Mouse (Mus musculus) limb, embryonic 15.5 days (tissue): ENCODE results near the gene Pabpn1l. TPM values are rescaled to one million over a fixed set of nuclear protein-coding genes. Genes with fewer than 3 reads are reported as not detected.

Source experiments
- ATAC-seq: fragments of 200-750 bp; cut with Nextera tagmentation; 2 replicates; pipeline ENCODE4 v1.8.0; 2017; ENCODE audit warnings: low read depth, moderate TSS enrichment; ENCODE audit not compliant: insufficient number of reproducible peaks, low FRiP score, low TSS enrichment
- H3K27ac ChIP-seq: fragments of 300-500 bp; sonication (generic); 2 replicates; pipeline ENCODE4 v1.5.1; 2015; ENCODE audit warnings: moderate library complexity, mild to moderate bottlenecking, inconsistent platforms
- H3K27me3 ChIP-seq: fragments of 300-500 bp; sonication (generic); 2 replicates; pipeline ENCODE4 v1.6.1; 2015; ENCODE audit warnings: inconsistent platforms
- H3K36me3 ChIP-seq: fragments of 300-500 bp; sonication (generic); 2 replicates; pipeline ENCODE4 v1.6.1; 2015; ENCODE audit warnings: inconsistent platforms
- H3K4me1 ChIP-seq: fragments of 300-500 bp; sonication (generic); 2 replicates; pipeline ENCODE4 v1.6.1; 2015; ENCODE audit warnings: inconsistent platforms
- H3K4me2 ChIP-seq: fragments of 300-500 bp; sonication (generic); 2 replicates; pipeline ENCODE4 v1.6.1; 2015; ENCODE audit warnings: mild to moderate bottlenecking, inconsistent platforms
- H3K4me3 ChIP-seq: fragments of 300-500 bp; sonication (generic); 2 replicates; pipeline ENCODE4 v1.5.1; 2015; ENCODE audit warnings: mild to moderate bottlenecking, inconsistent platforms
- H3K9ac ChIP-seq: fragments of 300-500 bp; sonication (generic); 2 replicates; pipeline ENCODE4 v1.6.1; 2015; ENCODE audit warnings: inconsistent platforms
- H3K9me3 ChIP-seq: fragments of 300-500 bp; sonication (generic); 2 replicates; pipeline ENCODE4 v1.6.1; 2016; ENCODE audit warnings: inconsistent platforms
- WGBS: fragments of 180-500 bp; shearing (Covaris S2); methylation state at CpG from one replicate; pipeline ENCODE4 v1.1.7; 2015; 5-methylcytosine and 5-hydroxymethylcytosine counted together
- polyA plus RNA-seq: library from polyadenylated mRNA; unstranded; fragments of >200 nt; fragmentation: Nextera tagmentation; extraction: Ambion mirVana; gene quantifications from 2 replicates; pipeline ENCODE4 v1.2.1, GENCODE M21; 2015

The Pabpn1l gene
- polyA plus RNA-seq, 1 experiment from 2014 or later = not detected

DNA sequence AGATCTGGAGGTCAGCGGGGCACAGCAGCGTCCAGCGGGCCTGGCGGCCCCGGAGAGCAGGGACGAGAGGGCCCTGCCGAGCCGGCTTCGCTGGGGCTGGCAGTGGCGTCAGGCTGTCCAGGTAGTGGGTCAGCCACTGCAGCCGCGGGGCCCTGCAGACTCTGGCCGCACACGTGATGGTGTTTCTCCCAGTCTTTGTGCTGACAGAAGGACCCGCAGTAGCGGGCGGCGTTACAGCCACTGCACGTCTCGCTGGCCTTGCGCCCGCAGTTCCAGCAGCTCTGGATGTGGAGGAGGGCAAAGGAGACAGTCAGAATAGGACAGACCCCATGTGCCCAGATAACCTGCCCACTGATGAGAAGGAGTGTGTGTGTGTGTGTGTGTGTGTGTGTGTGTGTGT lies 8.2 kb upstream of the Pabpn1l start:
- Histone ChIP-seq H3K4me2 (no peak overlapping the region), H3K4me3 (no peak overlapping the region), H3K27ac (no peak overlapping the region), H3K36me3 (peaks cover 25% of the 10 kb centered on the region), H3K9ac (no peak overlapping the region), H3K27me3 (no peaks in the 10 kb centered on the region), H3K4me1 (peaks cover 8% of the 10 kb centered on the region), H3K9me3 (no peaks in the 10 kb centered on the region)
- no peak for ATAC-seq
- 61% methylated on average over 22 of the region's 22 CpGs for WGBS

DNA sequence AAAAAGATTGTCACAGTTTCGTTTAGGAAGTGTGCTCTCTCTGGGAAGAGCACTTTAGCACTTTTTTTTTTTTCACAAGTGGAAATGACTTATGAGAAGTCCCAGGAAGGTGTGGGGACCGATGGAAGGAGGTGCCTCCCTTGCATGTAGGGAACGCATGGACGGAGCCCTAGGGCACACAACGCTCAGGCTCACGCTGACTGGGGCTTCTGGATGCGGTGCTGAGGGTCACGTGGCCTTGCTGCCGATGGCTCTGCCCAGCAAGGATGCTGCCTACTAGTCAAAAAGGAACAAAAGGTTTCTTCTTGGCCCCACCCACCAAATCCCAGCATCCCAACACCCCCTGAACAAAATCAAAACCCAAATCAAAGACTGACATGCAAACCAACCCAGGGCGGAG lies 6.8 kb upstream of the Pabpn1l start:
- WGBS = 42% methylated on average over 10 of the region's 10 CpGs
- Histone ChIP-seq H3K4me1 (peaks cover 4% of the 10 kb centered on the region; the same call in 1 of the 2 replicates), H3K9ac (no peak overlapping the region), H3K4me3 (no peak overlapping the region), H3K4me2 (no peak overlapping the region), H3K9me3 (no peaks in the 10 kb centered on the region), H3K36me3 (peaks cover 15% of the 10 kb centered on the region; the same call in 1 of the 2 replicates), H3K27ac (no peak overlapping the region), H3K27me3 (no peaks in the 10 kb centered on the region)
- ATAC-seq = no peak

DNA sequence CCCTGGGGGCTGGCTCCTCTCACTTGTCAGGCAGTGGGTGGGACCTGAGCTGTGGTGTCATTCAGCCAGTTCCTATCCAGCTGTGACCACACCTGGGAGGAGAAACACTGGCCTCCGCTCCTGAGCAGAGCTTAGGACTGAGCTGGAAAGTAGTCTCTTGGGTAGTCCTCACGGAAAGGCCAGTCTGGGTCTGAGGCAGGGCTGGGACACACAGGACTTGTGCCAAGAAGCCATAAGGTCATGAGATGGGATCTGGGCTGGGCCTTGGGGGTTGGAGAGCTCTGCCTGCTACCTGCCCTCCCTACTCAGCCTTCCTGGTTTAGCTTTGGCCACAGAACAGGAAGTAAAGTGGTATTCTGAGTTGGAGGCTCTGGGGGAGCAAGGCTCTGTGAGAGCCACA lies 4.4 kb upstream of the Pabpn1l start:
- ATAC-seq = no peak
- Histone ChIP-seq H3K36me3 (0 out of 2 replicates have a peak, but pooled peaks cover 6% of the 10 kb centered on the region), H3K4me1 (peaks cover 4% of the 10 kb centered on the region; the same call in 1 of the 2 replicates), H3K9me3 (no peaks in the 10 kb centered on the region), H3K27me3 (no peaks in the 10 kb centered on the region), H3K4me3 (no peak overlapping the region), H3K27ac (no peak overlapping the region), H3K9ac (no peak overlapping the region), H3K4me2 (no peak overlapping the region)
- 76% methylated on average over 2 of the region's 2 CpGs for WGBS

DNA sequence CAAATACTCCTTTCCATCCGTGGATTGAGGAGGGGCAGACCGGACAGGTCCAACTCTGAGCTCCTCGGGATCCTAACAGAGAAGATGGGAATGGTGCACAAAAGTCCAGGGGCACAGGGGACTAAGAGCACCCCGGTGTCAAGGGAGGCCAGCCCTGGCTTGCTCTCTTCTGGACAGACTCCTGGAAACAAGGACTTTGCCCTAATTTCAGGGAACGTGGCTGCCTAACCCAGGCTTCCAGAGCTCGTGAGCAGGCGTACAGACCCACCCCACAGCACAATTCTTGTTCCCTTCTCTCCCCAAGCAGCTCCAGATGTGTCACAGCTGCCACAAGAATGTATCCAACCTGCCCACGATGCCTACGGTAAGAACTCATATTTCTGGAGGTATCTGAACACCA lies 3.3 kb upstream of the Pabpn1l start:
- no peak overlapping the region for H3K4me2 ChIP-seq
- H3K4me1 ChIP-seq = peaks cover 4% of the 10 kb centered on the region; the same call in 1 of the 2 replicates
- no peak for ATAC-seq
- H3K27me3 ChIP-seq = no peaks in the 10 kb centered on the region
- WGBS = 64% methylated on average over 9 of the region's 9 CpGs
- 0 out of 2 replicates have a peak, but pooled peaks cover 6% of the 10 kb centered on the region for H3K36me3 ChIP-seq
- no peaks in the 10 kb centered on the region for H3K9me3 ChIP-seq
- H3K27ac ChIP-seq = no peak overlapping the region
- no peak overlapping the region for H3K4me3 ChIP-seq
- no peak overlapping the region for H3K9ac ChIP-seq

DNA sequence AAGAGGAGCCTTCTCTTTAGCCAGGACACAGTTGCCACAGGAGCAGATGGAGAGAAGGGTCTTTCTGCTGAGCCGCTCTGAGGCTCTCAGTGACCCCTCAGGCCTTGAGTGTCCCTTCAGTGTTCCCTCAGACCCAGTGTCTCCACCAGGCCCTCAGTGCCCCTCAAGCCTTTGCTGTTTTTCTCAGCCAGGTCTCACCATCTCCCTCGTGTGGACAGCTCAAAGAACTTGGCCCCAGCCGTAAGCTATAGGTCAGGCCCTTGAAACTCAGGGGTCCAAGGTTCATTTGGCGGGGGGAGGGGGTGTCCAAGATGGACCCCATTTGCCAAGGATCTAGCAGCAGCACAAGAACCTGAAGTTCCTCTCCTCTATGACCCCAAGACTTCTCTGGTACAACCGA lies 2.1 kb upstream of the Pabpn1l start:
- Histone ChIP-seq H3K4me2 (no peak overlapping the region), H3K4me1 (peaks cover 5% of the 10 kb centered on the region), H3K27ac (no peak overlapping the region), H3K36me3 (no peaks in the 10 kb centered on the region), H3K9me3 (no peaks in the 10 kb centered on the region), H3K27me3 (no peaks in the 10 kb centered on the region), H3K9ac (no peak overlapping the region), H3K4me3 (no peak overlapping the region)
- ATAC-seq = no peak
- WGBS = 76% methylated on average over 5 of the region's 5 CpGs

DNA sequence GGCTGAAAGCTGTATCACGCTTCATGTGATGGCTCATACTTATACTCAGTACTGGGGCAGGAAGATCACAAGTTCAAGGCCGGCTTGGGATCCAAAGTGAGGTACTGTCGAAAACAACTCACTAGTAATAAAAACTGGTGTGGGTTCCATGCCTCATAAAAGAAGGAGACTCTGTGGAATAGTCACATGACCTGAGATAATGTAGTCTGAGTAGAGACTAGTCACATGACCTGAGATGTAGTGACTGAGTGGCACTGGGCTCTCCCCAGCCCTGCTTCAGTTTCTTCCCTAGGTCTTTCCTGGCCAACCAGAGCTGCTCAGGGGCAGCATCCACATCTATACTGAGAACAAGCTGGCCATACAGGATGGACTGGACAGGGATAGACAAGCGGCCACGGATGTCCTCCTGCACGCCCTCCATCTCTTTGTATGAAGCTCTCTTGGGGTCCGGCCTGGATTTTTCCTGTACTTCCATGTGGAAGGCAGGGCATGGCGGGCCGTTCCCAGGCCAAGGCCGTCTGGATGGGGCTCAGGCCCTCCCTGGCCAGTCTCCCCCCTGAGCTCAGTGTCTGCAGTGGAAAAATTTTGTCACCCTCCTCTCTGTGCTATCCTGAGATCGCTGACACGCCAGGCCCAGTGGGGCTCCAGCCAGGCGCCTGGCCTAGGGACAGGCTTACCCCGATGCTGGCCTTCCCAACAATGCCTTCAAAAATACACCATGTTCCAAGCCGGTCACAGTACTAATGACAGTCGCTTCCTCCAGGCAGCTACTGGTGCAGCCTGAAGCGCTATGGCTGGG lies 1.5 kb upstream of the Pabpn1l start:
- H3K9ac ChIP-seq = no peak overlapping the region
- H3K36me3 ChIP-seq = no peaks in the 10 kb centered on the region
- no peak overlapping the region for H3K27ac ChIP-seq
- H3K9me3 ChIP-seq = no peaks in the 10 kb centered on the region
- no peak overlapping the region for H3K4me3 ChIP-seq
- peaks cover 8% of the 10 kb centered on the region for H3K4me1 ChIP-seq
- no peak overlapping the region for H3K4me2 ChIP-seq
- no peak for ATAC-seq
- no peaks in the 10 kb centered on the region for H3K27me3 ChIP-seq
- WGBS = 85% methylated on average over 17 of the region's 17 CpGs

DNA sequence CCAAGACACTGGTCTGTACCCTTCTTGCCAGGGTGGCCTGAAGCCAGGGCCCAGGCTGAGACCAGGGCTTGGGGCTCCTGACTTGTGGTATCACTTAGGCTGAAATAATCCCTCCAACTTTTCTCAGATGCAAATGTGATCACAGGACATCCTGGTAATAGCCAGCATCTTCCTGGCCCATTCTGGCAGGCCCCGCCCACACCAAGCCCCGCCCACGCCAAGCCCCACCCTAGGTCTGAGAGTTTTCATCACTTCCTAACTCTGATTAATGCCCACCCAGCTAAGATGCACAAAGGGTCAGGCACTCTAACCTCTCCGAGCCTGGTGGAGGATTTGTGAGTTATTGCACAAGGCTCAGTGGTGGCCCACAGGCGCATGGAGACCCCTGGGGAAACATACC lies 2.1 kb downstream of the Pabpn1l start:
- Histone ChIP-seq H3K4me3 (no peak overlapping the region), H3K36me3 (peaks cover under 1% of the 10 kb centered on the region; the same call in 1 of the 2 replicates), H3K4me1 (peaks cover 24% of the 10 kb centered on the region), H3K9ac (no peak overlapping the region), H3K27me3 (no peaks in the 10 kb centered on the region), H3K27ac (no peak overlapping the region), H3K4me2 (no peak overlapping the region), H3K9me3 (no peaks in the 10 kb centered on the region)
- 27% methylated on average over 5 of the region's 5 CpGs for WGBS
- ATAC-seq = no peak

DNA sequence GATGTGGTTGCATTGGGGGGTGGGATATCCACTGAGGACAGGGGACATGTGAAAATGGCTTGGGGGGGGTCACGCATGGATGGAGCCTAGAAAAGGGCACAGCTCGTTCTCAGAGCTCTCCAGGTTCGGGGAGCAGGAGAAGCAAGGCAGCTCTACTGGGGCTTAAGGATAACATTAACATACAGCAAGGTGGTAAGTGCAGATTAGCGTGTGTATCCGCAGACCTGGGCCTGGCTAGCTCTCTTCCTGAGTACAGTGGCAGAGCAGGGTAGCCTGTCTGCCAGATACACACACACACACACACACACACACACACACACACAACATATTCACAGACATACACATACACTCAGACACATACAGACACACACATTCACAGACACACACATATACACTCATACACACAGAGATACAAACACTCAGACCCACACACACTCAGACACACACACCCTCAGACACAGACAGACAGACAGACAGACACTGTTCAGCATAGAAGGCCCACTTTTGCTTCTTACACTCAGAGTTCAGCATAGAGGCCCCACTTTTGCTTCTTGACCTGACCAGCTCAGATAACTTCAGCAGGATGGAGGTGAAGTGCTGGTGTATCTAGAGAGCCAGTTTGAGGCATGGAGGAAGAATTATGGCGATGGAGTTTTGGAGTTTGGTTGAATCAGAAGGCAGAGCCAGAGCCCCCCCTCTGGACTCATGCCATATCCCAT lies 3.7 kb downstream of the Pabpn1l start:
- Histone ChIP-seq H3K4me1 (peaks cover 25% of the 10 kb centered on the region), H3K9me3 (no peaks in the 10 kb centered on the region)
- no peak for ATAC-seq

DNA sequence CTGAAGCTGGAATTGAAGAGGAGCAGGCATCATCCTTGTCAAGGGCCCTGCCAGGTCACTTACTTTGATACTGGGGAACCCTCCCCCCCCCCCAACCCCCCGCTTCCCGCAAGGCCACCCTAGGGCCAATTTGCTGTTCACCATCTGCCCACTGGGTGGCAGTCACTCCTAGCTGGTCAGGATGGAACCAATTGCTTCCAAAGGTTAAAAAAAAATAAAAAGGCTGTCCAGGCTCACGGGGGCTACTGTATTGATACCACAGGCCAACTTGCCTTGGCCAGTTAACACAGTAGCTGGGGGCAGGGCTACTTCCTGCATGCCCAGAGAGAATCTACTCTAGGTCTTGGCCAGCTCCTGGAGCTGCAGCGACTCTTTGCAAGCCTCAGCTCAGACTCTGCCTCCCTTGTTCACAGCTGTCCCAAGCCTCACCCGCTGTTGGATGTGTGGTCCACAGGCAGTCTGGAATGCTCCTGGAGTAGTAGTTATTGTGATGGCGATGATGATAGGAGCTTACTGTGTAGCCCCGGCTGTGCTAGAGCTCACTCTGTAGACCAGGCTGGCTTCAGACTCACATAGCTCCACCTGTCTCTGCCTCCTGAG lies 4.5 kb downstream of the Pabpn1l start:
- Histone ChIP-seq H3K9ac (no peak overlapping the region), H3K27ac (no peak overlapping the region), H3K4me1 (peaks cover 27% of the 10 kb centered on the region), H3K4me3 (no peak overlapping the region), H3K9me3 (no peaks in the 10 kb centered on the region), H3K4me2 (no peak overlapping the region), H3K27me3 (no peaks in the 10 kb centered on the region), H3K36me3 (peaks cover 21% of the 10 kb centered on the region)
- no peak for ATAC-seq
- WGBS = 28% methylated on average over 5 of the region's 7 CpGs

More for the DNA sequence above, 3.7 kb downstream of the Pabpn1l start:
- no peak overlapping the region for H3K4me3 ChIP-seq
- no peaks in the 10 kb centered on the region for H3K27me3 ChIP-seq
- no peak overlapping the region for H3K9ac ChIP-seq
- whole genome bisulfite sequencing = 77% methylated on average over 6 of the region's 6 CpGs
- H3K27ac ChIP-seq = no peak overlapping the region
- H3K36me3 ChIP-seq = peaks cover 14% of the 10 kb centered on the region
- no peak overlapping the region for H3K4me2 ChIP-seq

DNA sequence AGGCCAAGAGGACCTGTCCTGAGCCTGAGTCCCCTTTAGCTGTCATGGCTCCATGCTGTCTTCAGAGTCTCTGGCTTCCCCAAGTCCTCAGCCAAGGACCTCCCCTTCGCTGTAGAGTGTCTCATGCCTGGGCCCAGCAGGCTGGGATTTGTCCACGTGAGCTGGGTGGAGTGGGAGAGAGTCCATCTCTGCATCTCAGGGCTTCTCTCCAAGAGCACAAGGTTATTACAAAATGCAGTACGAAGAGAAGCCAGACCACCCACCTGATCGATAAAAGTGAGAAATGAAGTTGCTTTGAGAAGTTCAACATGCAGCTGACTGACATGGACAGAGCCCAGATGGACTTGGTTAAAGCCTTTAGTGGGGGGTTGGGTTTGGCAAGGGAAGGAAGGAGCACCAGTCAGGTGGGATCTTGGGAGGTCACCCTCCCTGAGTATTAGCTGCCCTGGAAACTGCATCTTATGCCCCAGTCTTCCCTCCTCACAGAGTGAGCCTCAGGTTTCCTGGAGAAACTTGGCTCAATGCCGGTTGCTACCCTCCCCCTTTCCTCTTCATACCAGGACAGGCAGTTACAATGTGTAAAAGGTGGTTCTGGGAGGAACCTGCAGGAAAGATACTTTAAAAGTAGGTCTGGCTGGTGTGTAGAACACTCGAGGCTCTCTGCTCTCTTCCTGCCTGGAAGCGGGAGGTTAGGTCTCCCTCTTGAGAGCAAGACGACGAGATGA lies 6.2 kb downstream of the Pabpn1l start:
- Histone ChIP-seq H3K4me3 (no peak overlapping the region), H3K4me1 (peaks cover 38% of the 10 kb centered on the region), H3K9ac (no peak overlapping the region), H3K9me3 (no peaks in the 10 kb centered on the region), H3K27me3 (no peaks in the 10 kb centered on the region), H3K4me2 (no peak overlapping the region), H3K27ac (peak overlapping the region; percentile 62), H3K36me3 (peaks cover 22% of the 10 kb centered on the region)
- no peak for ATAC-seq
- 55% methylated on average over 9 of the region's 9 CpGs for WGBS

DNA sequence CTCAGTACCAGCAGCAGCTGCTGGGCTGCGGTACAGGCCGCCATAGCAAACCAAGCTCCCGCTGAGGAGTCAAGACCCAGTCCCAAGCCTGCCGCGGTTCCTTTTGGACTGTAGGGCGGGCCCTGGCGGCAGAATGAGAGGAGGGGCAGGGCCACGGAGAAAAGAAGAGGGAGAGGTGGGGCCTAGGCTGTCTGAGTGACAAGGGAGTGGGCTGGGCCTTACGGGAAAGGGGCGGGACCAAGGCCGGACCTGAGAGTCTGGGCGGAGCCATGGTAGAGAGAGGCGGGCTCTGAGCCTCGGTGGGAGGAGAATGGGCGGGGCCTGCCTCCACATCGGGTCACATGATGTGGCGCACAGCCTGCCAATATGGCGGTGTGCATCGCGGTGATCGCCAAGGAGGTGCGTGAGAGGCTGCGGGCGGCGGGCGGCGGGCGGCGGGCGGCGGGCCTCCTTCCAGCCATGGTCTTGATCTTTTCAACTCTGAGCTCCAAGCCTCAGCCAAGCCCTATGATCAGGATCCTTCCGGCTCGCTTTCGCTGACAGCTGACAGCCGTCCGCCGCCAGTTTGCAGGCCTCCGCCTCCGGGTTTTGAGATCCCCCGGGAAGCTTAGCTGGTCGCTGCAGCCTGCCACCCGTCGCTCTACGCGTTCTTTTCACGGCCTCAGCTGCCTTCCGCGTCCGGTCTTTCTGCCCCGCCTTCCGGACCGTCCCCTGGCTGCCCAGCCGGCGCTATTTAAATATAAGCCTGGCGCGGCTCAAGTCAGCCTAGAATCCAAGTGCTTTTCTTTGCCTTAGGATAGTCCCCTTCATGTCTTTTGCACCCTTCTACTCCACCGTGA lies 11.0 kb downstream of the Pabpn1l start, which contains the start of the genes Galns and Trappc2l:
Gene Galns, minus strand, starts transcription at position 169 of the 839 bp plus-strand sequence.
Gene Trappc2l, plus strand, starts transcription at position 346 of the 839 bp plus-strand sequence.
- Histone ChIP-seq H3K4me3 (peak within 1 kb of the TSS; percentile 72), H3K9ac (peak within 1 kb of the TSS; percentile 64), H3K36me3 (peaks cover 22% of the 10 kb centered on the region), H3K4me2 (peak within 1 kb of the TSS; percentile 96), H3K4me1 (peaks cover 32% of the 10 kb centered on the region), H3K27ac (peak within 1 kb of the TSS; percentile 78), H3K9me3 (no peaks in the 10 kb centered on the region), H3K27me3 (no peaks in the 10 kb centered on the region)
- WGBS = under 1% methylated on average over 57 of the region's 57 CpGs
- ATAC-seq = peak; percentile 97
